Mouse (Mus musculus) stomach, postnatal 0 days (tissue): ENCODE results near the gene Gad2.

ENCODE experiments used
- CTCF ChIP-seq: IDR thresholded peaks from 2 replicates; pipeline ENCODE4 v1.5.1; 2016; ENCODE audit warnings: antibody characterized with exemption, low read depth, mild to moderate bottlenecking, moderate library complexity
- EP300 ChIP-seq: optimal IDR thresholded peaks from 2 replicates; pipeline ENCODE3; 2016; ENCODE audit warnings: antibody characterized with exemption

- TF ChIP-seq CTCF, result no peak
- no peak for TF ChIP-seq EP300
These were observed 1.4 kb downstream of the Gad2 start for GRCm38 (mm10) chr2:22623111-22624070.
